Mouse (Mus musculus) lung, postnatal 25 days (tissue): ENCODE results near the gene Eef1a2.
"Not testable (repeated sequence)": the region's sequence is repeated elsewhere in the genome, so short reads cannot be mapped to it uniquely, and the experiment has no call there.

Source experiments
- DNase-seq: peaks from one replicate; pipeline ENCODE4 v3.0.0; 2022; ENCODE audit warnings: low spot score

The Eef1a2 gene

GRCm38 (mm10) chr2:181156248-181157121, at the start of gene Eef1a2:
Gene Eef1a2 (minus strand): TSS chr2:181157014.
- no peak for DNase-seq

GRCm38 (mm10) chr2:181206118-181206517, 49.3 kb upstream of the Eef1a2 start:
- DNase-seq = no peak

- no peak for DNase-seq
Observed at GRCm38 (mm10) chr2:181205678-181206077, 48.9 kb upstream of the Eef1a2 start.

- no peak for DNase-seq
Observed at GRCm38 (mm10) chr2:181202886-181203285, 46.1 kb upstream of the Eef1a2 start.

- DNase-seq = no peak
Observed at GRCm38 (mm10) chr2:181202422-181202821, 45.6 kb upstream of the Eef1a2 start, which contains the start of gene Ptk6. Gene Ptk6 (minus strand): TSS chr2:181202789.

GRCm38 (mm10) chr2:181201606-181202005, 44.8 kb upstream of the Eef1a2 start:
- DNase-seq = peak; percentile 74

- no peak for DNase-seq
Observed at GRCm38 (mm10) chr2:181196628-181197300, 40.0 kb upstream of the Eef1a2 start.

- DNase-seq = no peak
Observed at GRCm38 (mm10) chr2:181193044-181193443, 36.2 kb upstream of the Eef1a2 start.

- DNase-seq = no peak
Observed at GRCm38 (mm10) chr2:181191936-181192335, 35.1 kb upstream of the Eef1a2 start.

GRCm38 (mm10) chr2:181191385-181191784, 34.6 kb upstream of the Eef1a2 start:
- not testable (repeated sequence) for DNase-seq

- no peak for DNase-seq
Observed at GRCm38 (mm10) chr2:181189321-181189720, 32.5 kb upstream of the Eef1a2 start.

- DNase-seq = peak; percentile 50
Observed at GRCm38 (mm10) chr2:181188681-181189080, 31.9 kb upstream of the Eef1a2 start.

- peak; percentile 98 for DNase-seq
Observed at GRCm38 (mm10) chr2:181187121-181188000, 30.5 kb upstream of the Eef1a2 start, which contains the start of gene Ppdpf. Gene Ppdpf (plus strand): TSS chr2:181187247.

GRCm38 (mm10) chr2:181186635-181187034, 29.8 kb upstream of the Eef1a2 start:
- peak; percentile 93 for DNase-seq

GRCm38 (mm10) chr2:181180898-181181297, 24.1 kb upstream of the Eef1a2 start:
- DNase-seq = no peak

- no peak for DNase-seq
Observed at GRCm38 (mm10) chr2:181178471-181178870, 21.7 kb upstream of the Eef1a2 start.

GRCm38 (mm10) chr2:181178015-181178414, 21.2 kb upstream of the Eef1a2 start:
- DNase-seq = no peak

- no peak for DNase-seq
Observed at GRCm38 (mm10) chr2:181174646-181175045, 17.8 kb upstream of the Eef1a2 start.

GRCm38 (mm10) chr2:181166469-181166868, 9.7 kb upstream of the Eef1a2 start:
- no peak for DNase-seq

- no peak for DNase-seq
Observed at GRCm38 (mm10) chr2:181160821-181161220, 4.0 kb upstream of the Eef1a2 start.

GRCm38 (mm10) chr2:181159771-181160170, 3.0 kb upstream of the Eef1a2 start:
- no peak for DNase-seq

GRCm38 (mm10) chr2:181159091-181159514, 2.3 kb upstream of the Eef1a2 start:
- DNase-seq = no peak
